ENCODE assay signal across 18 mouse cellular contexts in the genomic region with DNA sequence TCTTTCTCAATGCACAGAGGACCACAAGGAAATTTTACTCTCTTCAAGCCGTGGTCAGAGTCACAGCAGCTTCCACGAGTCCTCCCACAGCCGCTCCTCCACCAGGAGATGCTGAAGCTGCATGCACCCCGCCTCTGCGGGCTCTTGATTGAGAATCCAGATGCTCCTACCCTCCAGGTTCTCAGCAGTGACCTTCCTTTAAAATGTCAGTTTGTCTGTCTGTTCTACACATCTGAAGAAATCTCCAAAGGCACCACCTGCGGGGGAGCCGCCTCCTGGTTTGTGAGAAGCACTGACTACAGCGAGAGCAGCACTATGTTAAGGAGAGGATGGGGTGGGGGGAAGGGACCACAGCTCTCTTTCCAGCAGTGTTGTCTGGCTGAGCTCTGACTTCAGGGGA.
"Had no signal": no experiment of that assay in that cellular context is flagged by ENCODE, and none has a peak within 500 bp of the region (broad histone marks: within the 10 kb centered on the region; RNA-seq: fewer than 3 reads in every experiment).

No protein-coding gene starts in this region.

- H3K4me1 ChIP-seq: kidney, embryonic 15.5 days; limb, embryonic 10.5 days; limb, embryonic 13.5 days; liver, embryonic 12.5 days; liver, embryonic 15.5 days; lung, embryonic 15.5 days; megakaryocyte, embryonic 14.5 days; neural tube, embryonic 13.5 days; stomach, embryonic 15.5 days had no signal

- H3K4me3 ChIP-seq: kidney, embryonic 15.5 days; layer of hippocampus, adult 2 months; limb, embryonic 10.5 days; limb, embryonic 13.5 days; liver, embryonic 12.5 days; liver, embryonic 15.5 days; lung, embryonic 15.5 days; neural tube, embryonic 13.5 days; stomach, embryonic 15.5 days had no signal

- H3K27ac ChIP-seq: kidney, embryonic 15.5 days; layer of hippocampus, adult 2 months; limb, embryonic 10.5 days; limb, embryonic 13.5 days; liver, embryonic 12.5 days; liver, embryonic 15.5 days; lung, embryonic 15.5 days; neural tube, embryonic 13.5 days; stomach, embryonic 15.5 days had no signal

- ATAC-seq: liver, embryonic 12.5 days had no signal

- H3K9me3 ChIP-seq: kidney, embryonic 15.5 days; limb, embryonic 10.5 days; limb, embryonic 13.5 days; liver, embryonic 12.5 days; liver, embryonic 15.5 days; lung, embryonic 15.5 days; megakaryocyte, embryonic 14.5 days; neural tube, embryonic 13.5 days; stomach, embryonic 15.5 days had no signal

- DNase-seq: layer of hippocampus, adult 9-11 months; liver; lung, adult 18-20 months; midbrain, embryonic 14.5 days; right cerebral cortex, postnatal 14 days; spleen, adult 18-20 months; thymus, postnatal 36 days had no signal

- H3K9ac ChIP-seq: kidney, embryonic 15.5 days; limb, embryonic 13.5 days; liver, embryonic 12.5 days; liver, embryonic 15.5 days; lung, embryonic 15.5 days; neural tube, embryonic 13.5 days; stomach, embryonic 15.5 days had no signal

- H3K27me3 ChIP-seq: liver, embryonic 12.5 days; liver, embryonic 15.5 days; lung, embryonic 15.5 days; neural tube, embryonic 13.5 days; stomach, embryonic 15.5 days had no signal

- H3K4me2 ChIP-seq: kidney, embryonic 15.5 days; limb, embryonic 13.5 days; liver, embryonic 12.5 days; liver, embryonic 15.5 days; lung, embryonic 15.5 days; midbrain, embryonic 11.5 days; neural tube, embryonic 13.5 days; stomach, embryonic 15.5 days had no signal

- H3K36me3 ChIP-seq: kidney, embryonic 15.5 days; limb, embryonic 10.5 days; limb, embryonic 13.5 days; liver, embryonic 12.5 days; liver, embryonic 15.5 days; lung, embryonic 15.5 days; neural tube, embryonic 13.5 days; stomach, embryonic 15.5 days had no signal
